9 mouse cellular contexts compared by ENCODE assay signal in genomic region chr10:44071095-44071494, GRCm38 (mm10).
DNase-seq lines count a peak whose midpoint lies in the region; ATAC-seq lines count a peak whose summit lies in the region.
"Had no signal": no experiment of that assay in that cellular context is flagged by ENCODE, and none has a peak within 500 bp of the region (broad histone marks: within the 10 kb centered on the region; RNA-seq: fewer than 3 reads in every experiment).

No protein-coding gene starts in this region.

- no peaks in the 10 kb centered on the region for H3K27me3 ChIP-seq in kidney, embryonic 16.5 days (ENCODE audit: insufficient read depth, low read length)
- H3K27me3 ChIP-seq in liver, embryonic 13.5 days: no peaks in the 10 kb centered on the region
- H3K27me3 ChIP-seq: embryonic facial prominence, embryonic 13.5 days had no signal

- no peak overlapping the region for H3K4me2 ChIP-seq in kidney, embryonic 16.5 days (replicated peaks; ENCODE audit: low read depth, low read length)
- H3K4me2 ChIP-seq in liver, embryonic 13.5 days: no peak overlapping the region
- H3K4me2 ChIP-seq: embryonic facial prominence, embryonic 13.5 days had no signal

- peak; percentile 77 for ATAC-seq in kidney, embryonic 16.5 days (ENCODE audit: low FRiP score, low TSS enrichment)
- 0 out of 2 replicates have a peak, but pooled peaks have one; percentile 18 for ATAC-seq in liver, embryonic 13.5 days (ENCODE audit: low read depth)

- H3K36me3 ChIP-seq in kidney, embryonic 16.5 days (ENCODE audit: insufficient read depth, low read length): no peaks in the 10 kb centered on the region
- H3K36me3 ChIP-seq in liver, embryonic 13.5 days: no peaks in the 10 kb centered on the region
- H3K36me3 ChIP-seq: embryonic facial prominence, embryonic 13.5 days had no signal

- H3K9ac ChIP-seq in kidney, embryonic 16.5 days (replicated peaks; ENCODE audit: low read length): no peak overlapping the region
- H3K9ac ChIP-seq in liver, embryonic 13.5 days: no peak overlapping the region
- H3K9ac ChIP-seq: embryonic facial prominence, embryonic 13.5 days had no signal

- peak; percentile 72 for DNase-seq in urinary bladder, postnatal 14 days (ENCODE audit: low spot score)
- no peak for DNase-seq in urinary bladder, postnatal 10 days (ENCODE audit: low spot score)
- DNase-seq in cerebellum, postnatal 25 days: peak; percentile 12 to 48
- peak; percentile 42 for DNase-seq in gastrocnemius, postnatal 14 days
- peak; percentile 34 for DNase-seq in liver, embryonic 13.5 days
- DNase-seq in naive thymus-derived CD4-positive, alpha-beta T cell, adult 2 months (ENCODE audit: low read depth): peak; percentile 88
- peak; percentile 74 to 78 for DNase-seq in spleen, postnatal 36 days (ENCODE audit: low spot score in 2 of 2)

- H3K4me3 ChIP-seq in kidney, embryonic 16.5 days (ENCODE audit: low read length): no peak overlapping the region
- H3K4me3 ChIP-seq in liver, embryonic 13.5 days (replicated peaks): no peak overlapping the region
- H3K4me3 ChIP-seq: embryonic facial prominence, embryonic 13.5 days had no signal

- no peaks in the 10 kb centered on the region for H3K9me3 ChIP-seq in kidney, embryonic 16.5 days (ENCODE audit: low read length)
- H3K9me3 ChIP-seq in liver, embryonic 13.5 days (replicated peaks): no peaks in the 10 kb centered on the region
- H3K9me3 ChIP-seq: embryonic facial prominence, embryonic 13.5 days had no signal

- 4% methylated on average over 4 of the region's 4 CpGs for WGBS in kidney, embryonic 16.5 days
- 3% methylated on average over 4 of the region's 4 CpGs for WGBS in liver, embryonic 13.5 days (ENCODE audit: insufficient replicate concordance)

- intact Hi-C loops in gastrocnemius, postnatal 14 days (cut with DNase I; ENCODE audit: low total_unique reads): loop anchor here (10.0 kb wide), 1 partner anchor 496 kb away; the partner anchor contains the start of gene Cd24a

- no peak overlapping the region for H3K27ac ChIP-seq in kidney, embryonic 16.5 days (ENCODE audit: low read length)
- H3K27ac ChIP-seq in liver, embryonic 13.5 days: no peak overlapping the region
- H3K27ac ChIP-seq: embryonic facial prominence, embryonic 13.5 days had no signal

- no peaks in the 10 kb centered on the region for H3K4me1 ChIP-seq in kidney, embryonic 16.5 days (ENCODE audit: insufficient read depth, low read length)
- H3K4me1 ChIP-seq in liver, embryonic 13.5 days (replicated peaks): peaks cover 12% of the 10 kb centered on the region
- H3K4me1 ChIP-seq: embryonic facial prominence, embryonic 13.5 days had no signal
